Mouse (Mus musculus) CH12.LX (cell line): ENCODE measurements around the gene Csl. TPM values are rescaled to one million over a fixed set of nuclear protein-coding genes. Genes with fewer than 3 reads are reported as not detected.

ENCODE experiments used
- DNase-seq: peaks from one replicate; pipeline ENCODE4 v3.0.0-alpha.2; 2013; ENCODE audit errors: extremely low read depth
- H3K27ac ChIP-seq: 2 replicates; pipeline ENCODE4 v1.5.1; 2012; ENCODE audit warnings: low read depth, mild to moderate bottlenecking, control low read depth, moderate library complexity; ENCODE audit not compliant: insufficient read depth
- H3K27me3 ChIP-seq: replicated peaks from 2 replicates; pipeline ENCODE3; 2012; ENCODE audit warnings: inconsistent platforms
- H3K36me3 ChIP-seq, 2 experiments: replicated peaks in 1 of 2; 2 replicates each; pipeline versions ENCODE3 to v1.6.1; 2012; ENCODE audit warnings: inconsistent platforms in 1 of 2, low read length in 1 of 2, mild to moderate bottlenecking in 1 of 2, mixed read lengths in 1 of 2, moderate library complexity in 1 of 2; ENCODE audit not compliant: control insufficient read depth in 1 of 2, insufficient read depth in 1 of 2
- H3K4me1 ChIP-seq, 2 experiments: 2 replicates each; pipeline ENCODE4 v1.6.1; 2012; ENCODE audit warnings: inconsistent platforms in 1 of 2, moderate library complexity in 1 of 2; ENCODE audit not compliant: insufficient read depth in 2 of 2, control insufficient read depth in 1 of 2
- H3K4me2 ChIP-seq: 2 replicates; pipeline ENCODE4 v1.6.1; 2012; ENCODE audit warnings: low read depth, mild to moderate bottlenecking, control low read depth; ENCODE audit not compliant: poor library complexity, insufficient read depth, severe bottlenecking
- H3K4me3 ChIP-seq, 3 experiments: fragments of 150-350 bp in 1 of 3; sonication (generic) in 1 of 3; replicated peaks in 1 of 3; 2 replicates each; pipeline versions ENCODE3 to v1.5.1; 2011 to 2012; ENCODE audit warnings: low read depth in 2 of 3, low read length in 2 of 3, mild to moderate bottlenecking in 2 of 3, moderate library complexity in 2 of 3, control low read depth in 1 of 3, improper control_type of control experiment in 1 of 3, inconsistent platforms in 1 of 3, mixed read lengths in 1 of 3; ENCODE audit not compliant: poor library complexity in 1 of 3
- H3K79me2 ChIP-seq: replicated peaks from 2 replicates; pipeline ENCODE4 v1.6.1; 2012; ENCODE audit warnings: mild to moderate bottlenecking, moderate library complexity; ENCODE audit not compliant: control insufficient read depth, poor library complexity, insufficient read depth, severe bottlenecking; ENCODE audit errors: extremely low read depth
- H3K9ac ChIP-seq: 2 replicates; pipeline ENCODE4 v1.6.1; 2012; ENCODE audit warnings: low read depth, mild to moderate bottlenecking, control low read depth, moderate library complexity; ENCODE audit not compliant: insufficient read depth
- H3K9me3 ChIP-seq: replicated peaks from 2 replicates; pipeline ENCODE3; 2012; ENCODE audit warnings: low read length, inconsistent platforms, mixed read lengths
- BHLHE40 ChIP-seq: IDR thresholded peaks from 2 replicates; pipeline ENCODE4 v1.6.1; 2011; ENCODE audit warnings: mild to moderate bottlenecking, low read depth, low read length, improper control_type of control experiment
- CHD1 ChIP-seq: IDR thresholded peaks from 2 replicates; pipeline ENCODE4 v1.6.1; 2012; ENCODE audit warnings: low read depth, low read length, improper control_type of control experiment, inconsistent platforms
- CHD2 ChIP-seq: IDR thresholded peaks from 2 replicates; pipeline ENCODE4 v1.6.1; 2011; ENCODE audit warnings: low read length, improper control_type of control experiment
- CTCF ChIP-seq, 2 experiments: IDR thresholded peaks in 1 of 2; conservative IDR thresholded peaks in 1 of 2; 2 replicates each; pipeline ENCODE4 v1.5.1; 2011 to 2012; ENCODE audit warnings: low read depth in 2 of 2, low read length in 2 of 2, improper control_type of control experiment in 1 of 2, inconsistent platforms in 1 of 2, mild to moderate bottlenecking in 1 of 2, moderate library complexity in 1 of 2
- ELF1 ChIP-seq: IDR thresholded peaks from 2 replicates; pipeline ENCODE4 v1.6.1; 2014; ENCODE audit warnings: low read depth, mild to moderate bottlenecking, inconsistent platforms, low read length, improper control_type of control experiment
- GABPA ChIP-seq: IDR thresholded peaks from 2 replicates; pipeline ENCODE4 v1.6.1; 2012; ENCODE audit warnings: low read depth, low read length, improper control_type of control experiment, inconsistent platforms; ENCODE audit not compliant: insufficient replicate concordance
- JUN ChIP-seq: IDR thresholded peaks from 2 replicates; pipeline ENCODE4 v1.6.1; 2011; ENCODE audit warnings: low read depth, mild to moderate bottlenecking, low read length, improper control_type of control experiment, moderate library complexity; ENCODE audit not compliant: insufficient read depth
- JUND ChIP-seq: conservative IDR thresholded peaks from 2 replicates; pipeline ENCODE4 v1.6.1; 2011; ENCODE audit warnings: low read depth, low read length, improper control_type of control experiment
- KAT2A ChIP-seq: IDR thresholded peaks from 2 replicates; pipeline ENCODE4 v1.6.1; 2012; ENCODE audit warnings: low read length, improper control_type of control experiment, inconsistent platforms; ENCODE audit not compliant: insufficient replicate concordance
- MAX ChIP-seq: IDR thresholded peaks from 2 replicates; pipeline ENCODE4 v1.6.1; 2011; ENCODE audit warnings: low read length, improper control_type of control experiment
- MAZ ChIP-seq: IDR thresholded peaks from 2 replicates; pipeline ENCODE4 v1.6.1; 2012; ENCODE audit warnings: low read depth, mild to moderate bottlenecking, inconsistent platforms, low read length, improper control_type of control experiment, moderate library complexity
- MYC ChIP-seq: IDR thresholded peaks from 2 replicates; pipeline ENCODE4 v1.6.1; 2011; ENCODE audit warnings: low read depth, mild to moderate bottlenecking, improper control_type of control experiment, low read length
- NELFE ChIP-seq: IDR thresholded peaks from 2 replicates; pipeline ENCODE4 v1.6.1; 2011; ENCODE audit warnings: low read depth, low read length, improper control_type of control experiment
- POLR2A ChIP-seq: IDR thresholded peaks from 2 replicates; pipeline ENCODE4 v1.6.1; 2011; ENCODE audit warnings: low read depth, mild to moderate bottlenecking, improper control_type of control experiment, low read length
- POLR2AphosphoS2 ChIP-seq: IDR thresholded peaks from 2 replicates; pipeline ENCODE4 v1.6.1; 2011; ENCODE audit warnings: low read depth, low read length, improper control_type of control experiment
- RCOR1 ChIP-seq: conservative IDR thresholded peaks from 2 replicates; pipeline ENCODE4 v1.6.1; 2012; ENCODE audit warnings: low read depth, mild to moderate bottlenecking, inconsistent platforms, low read length, improper control_type of control experiment
- SIN3A ChIP-seq: IDR thresholded peaks from 2 replicates; pipeline ENCODE4 v1.6.1; 2012; ENCODE audit warnings: low read length, improper control_type of control experiment, inconsistent platforms
- SMC3 ChIP-seq: IDR thresholded peaks from 2 replicates; pipeline ENCODE4 v1.6.1; 2011; ENCODE audit warnings: low read depth, low read length, improper control_type of control experiment
- TCF12 ChIP-seq: IDR thresholded peaks from 2 replicates; pipeline ENCODE4 v1.6.1; 2014; ENCODE audit warnings: low read depth, mild to moderate bottlenecking, inconsistent platforms, low read length, improper control_type of control experiment
- USF1 ChIP-seq: IDR thresholded peaks from 2 replicates; pipeline ENCODE4 v1.6.1; 2014; ENCODE audit warnings: low read depth, mild to moderate bottlenecking, inconsistent platforms, low read length, improper control_type of control experiment
- USF2 ChIP-seq: conservative IDR thresholded peaks from 2 replicates; pipeline ENCODE4 v1.6.1; 2011; ENCODE audit warnings: low read depth, low read length, improper control_type of control experiment
- ZMIZ1 ChIP-seq: IDR thresholded peaks from 2 replicates; pipeline ENCODE4 v1.6.1; 2012; ENCODE audit warnings: low read depth, mild to moderate bottlenecking, inconsistent platforms, low read length, improper control_type of control experiment
- ZNF384 ChIP-seq: IDR thresholded peaks from 2 replicates; pipeline ENCODE4 v1.6.1; 2012; ENCODE audit warnings: low read depth, low read length, improper control_type of control experiment, inconsistent platforms
- dilution Hi-C: fragments of 300-500 bp; cut with MboI; formaldehyde crosslinking; loops from 2 replicates; pipeline ENCODE4 v1.14.3; 2020; ENCODE audit warnings: low sequenced_read_pairs; ENCODE audit not compliant: extremely low pct_unique_long_range_greater_than_20kb, extremely low pct_ligation_motif_present
- in situ Hi-C: fragments of 300-500 bp; cut with MboI; formaldehyde crosslinking; loops from 3 replicates; pipeline ENCODE4 v1.14.3; 2019; ENCODE audit warnings: low sequenced_read_pairs, low pct_ligation_motif_present, low pct_unique_long_range_greater_than_20kb, mixed read lengths
- polyA plus RNA-seq: library from polyadenylated mRNA; unstranded; fragments of >175 nt; gene quantifications from 2 replicates; pipeline ENCODE4 v1.2.1, GENCODE M21; 2012; ENCODE audit warnings: low read depth; ENCODE audit not compliant: insufficient read length
- total RNA-seq, 2 experiments: library from RNA; depleted of rRNA; stranded (reverse); fragments of 300-350 nt in 1 of 2; fragments of >200 nt in 1 of 2; gene quantifications; 2 replicates each; pipeline ENCODE4 v1.2.3; 2012 to 2014

Gene Csl
- total and polyA plus RNA-seq, 3 experiments = 0.13 to 0.28 TPM; not detected in 1

- Histone ChIP-seq H3K36me3 (no peaks in the 10 kb centered on the region), H3K9ac (no peak overlapping the region), H3K9me3 (peaks cover 26% of the 10 kb centered on the region), H3K27ac (no peak overlapping the region), H3K27me3 (no peaks in the 10 kb centered on the region), H3K79me2 (no peaks in the 10 kb centered on the region), H3K4me3 (no peak overlapping the region), H3K4me1 (no peaks in the 10 kb centered on the region), H3K4me2 (no peak overlapping the region)
- no peak for DNase-seq
- TF ChIP-seq MYC (no peak), SMC3 (no peak), POLR2A (no peak), ZMIZ1 (no peak), CHD1 (no peak)
- in situ Hi-C loops = no loop called here
- dilution Hi-C loops = no loop called here
These were observed 10.7 kb downstream of the Csl start for GRCm38 (mm10) chr10:99748668-99749260.

GRCm38 (mm10) chr10:99748009-99748408 is 11.4 kb downstream of the Csl start:
- dilution Hi-C loops = no loop called here
- no peak overlapping the region for H3K9ac ChIP-seq
- no peak overlapping the region for H3K27ac ChIP-seq
- H3K27me3 ChIP-seq = no peaks in the 10 kb centered on the region
- DNase-seq = no peak
- no peaks in the 10 kb centered on the region for H3K79me2 ChIP-seq
- no peak for TF ChIP-seq TCF12
- no peak for TF ChIP-seq JUN
- TF ChIP-seq SIN3A = no peak
- TF ChIP-seq MAZ = no peak
- TF ChIP-seq POLR2A = no peak
- no peak for TF ChIP-seq RCOR1
- TF ChIP-seq ELF1 = no peak
- TF ChIP-seq KAT2A = no peak
- TF ChIP-seq NELFE = no peak
- no peak for TF ChIP-seq POLR2AphosphoS2
- no peak for TF ChIP-seq MAX
- no peak for TF ChIP-seq JUND
- no peak for TF ChIP-seq CHD2
- TF ChIP-seq CTCF (conservative IDR thresholded peaks at IDR 0.05 in 1 of 2, IDR thresholded peaks at IDR 0.05 in 1 of 2; ENCODE audit: low read depth in 2 of 2, low read length in 2 of 2) = no peak
- TF ChIP-seq SMC3 = no peak
- no peak for TF ChIP-seq USF1
- no peak for TF ChIP-seq BHLHE40
- TF ChIP-seq ZNF384 = no peak
- no peak for TF ChIP-seq USF2
- no peak for TF ChIP-seq GABPA
- TF ChIP-seq, all 38 proteins: peak for 0
- no peaks in the 10 kb centered on the region for H3K36me3 ChIP-seq
- in situ Hi-C loops = no loop called here
- no peak overlapping the region for H3K4me3 ChIP-seq
- H3K9me3 ChIP-seq = peaks cover 26% of the 10 kb centered on the region
- no peak overlapping the region for H3K4me2 ChIP-seq
- H3K4me1 ChIP-seq = no peaks in the 10 kb centered on the region
